Mouse (Mus musculus) intestine, postnatal 0 days (tissue): ENCODE data around the gene Pyy. TPM values are rescaled to one million over a fixed set of nuclear protein-coding genes. Genes with fewer than 3 reads are reported as not detected.
A peak's percentile ranks its signal among the peaks of the same experiment; 100 is the strongest.

Source experiments
- ATAC-seq: fragments of 200-750 bp; cut with Nextera tagmentation; 2 replicates; pipeline ENCODE4 v1.8.0; 2017; ENCODE audit warnings: mild to moderate bottlenecking, moderate TSS enrichment, moderate library complexity
- H3K27ac ChIP-seq: fragments of 300-500 bp; sonication (generic); 2 replicates; pipeline ENCODE4 v1.5.1; 2014; ENCODE audit warnings: mild to moderate bottlenecking, low read depth, low read length, moderate library complexity
- H3K27me3 ChIP-seq: fragments of 300-500 bp; sonication (generic); replicated peaks from 2 replicates; pipeline ENCODE4 v1.6.1; 2014; ENCODE audit warnings: low read length, mixed read lengths; ENCODE audit not compliant: control insufficient read depth, insufficient read depth
- H3K36me3 ChIP-seq: fragments of 300-500 bp; sonication (generic); 2 replicates; pipeline ENCODE4 v1.6.1; 2014; ENCODE audit warnings: mild to moderate bottlenecking, moderate library complexity; ENCODE audit not compliant: control insufficient read depth, insufficient read depth
- H3K4me1 ChIP-seq: fragments of 300-500 bp; sonication (generic); replicated peaks from 2 replicates; pipeline ENCODE4 v1.6.1; 2014; ENCODE audit warnings: antibody characterized with exemption, low read length, mixed read lengths; ENCODE audit not compliant: control insufficient read depth, insufficient read depth
- H3K4me2 ChIP-seq: fragments of 300-500 bp; sonication (generic); replicated peaks from 2 replicates; pipeline ENCODE4 v1.6.1; 2014; ENCODE audit warnings: low read depth, mild to moderate bottlenecking, moderate library complexity
- H3K4me3 ChIP-seq: fragments of 300-500 bp; sonication (generic); 2 replicates; pipeline ENCODE4 v1.5.1; 2014; ENCODE audit warnings: low read depth, low read length
- H3K9ac ChIP-seq: fragments of 300-500 bp; sonication (generic); 2 replicates; pipeline ENCODE4 v1.6.1; 2014; ENCODE audit warnings: mild to moderate bottlenecking, low read depth, low read length
- H3K9me3 ChIP-seq: fragments of 300-500 bp; sonication (generic); 2 replicates; pipeline ENCODE4 v1.6.1; 2016; ENCODE audit warnings: mixed run types; ENCODE audit not compliant: control insufficient read depth
- CTCF ChIP-seq: sonication (generic); IDR thresholded peaks from 2 replicates; pipeline ENCODE4 v1.5.1; 2016; ENCODE audit warnings: low read depth, mild to moderate bottlenecking, control low read depth, antibody characterized with exemption, moderate library complexity
- whole genome bisulfite sequencing: fragments of 180-500 bp; shearing (Covaris S2); extraction: QIAGEN DNeasy Blood & Tissue Kit; methylation state at CpG from one replicate; pipeline ENCODE4 v1.1.7; 2014; 5-methylcytosine and 5-hydroxymethylcytosine counted together
- polyA plus RNA-seq: library from polyadenylated mRNA; unstranded; fragments of >200 nt; fragmentation: Nextera tagmentation; extraction: Ambion mirVana; gene quantifications from 2 replicates; pipeline ENCODE4 v1.2.1, GENCODE M21; 2015

Gene Pyy
- polyA plus RNA-seq, 1 experiment from 2014 or later, result 192 TPM

- Histone ChIP-seq H3K27me3 (no peaks in the 10 kb centered on the region), H3K9me3 (no peaks in the 10 kb centered on the region), H3K36me3 (no peaks in the 10 kb centered on the region), H3K9ac (peak overlapping the region; percentile 41; the same call in 1 of the 2 replicates), H3K27ac (peak overlapping the region; percentile 35; the same call in 1 of the 2 replicates), H3K4me3 (peak overlapping the region; percentile 57), H3K4me1 (no peaks in the 10 kb centered on the region), H3K4me2 (peak overlapping the region; percentile 97)
- ATAC-seq, result peak; percentile 11; the same call in 1 of the 2 replicates
- TF ChIP-seq CTCF, result no peak
- WGBS, result under 1% methylated on average over 37 of the region's 39 CpGs
These were observed 20.4 kb downstream of the Pyy start for GRCm38 (mm10) chr11:102087081-102087751.

- Histone ChIP-seq H3K36me3 (no peaks in the 10 kb centered on the region), H3K4me3 (no peak overlapping the region), H3K9me3 (no peaks in the 10 kb centered on the region), H3K4me1 (no peaks in the 10 kb centered on the region), H3K9ac (no peak overlapping the region), H3K4me2 (no peak overlapping the region), H3K27ac (no peak overlapping the region), H3K27me3 (no peaks in the 10 kb centered on the region)
- no peak for ATAC-seq
- 0 out of 2 replicates have a peak, but pooled peaks have one; percentile 27 for TF ChIP-seq CTCF
- WGBS, result 24% methylated on average over 3 of the region's 3 CpGs
These were observed 21.3 kb downstream of the Pyy start for GRCm38 (mm10) chr11:102086331-102086730.

DNA sequence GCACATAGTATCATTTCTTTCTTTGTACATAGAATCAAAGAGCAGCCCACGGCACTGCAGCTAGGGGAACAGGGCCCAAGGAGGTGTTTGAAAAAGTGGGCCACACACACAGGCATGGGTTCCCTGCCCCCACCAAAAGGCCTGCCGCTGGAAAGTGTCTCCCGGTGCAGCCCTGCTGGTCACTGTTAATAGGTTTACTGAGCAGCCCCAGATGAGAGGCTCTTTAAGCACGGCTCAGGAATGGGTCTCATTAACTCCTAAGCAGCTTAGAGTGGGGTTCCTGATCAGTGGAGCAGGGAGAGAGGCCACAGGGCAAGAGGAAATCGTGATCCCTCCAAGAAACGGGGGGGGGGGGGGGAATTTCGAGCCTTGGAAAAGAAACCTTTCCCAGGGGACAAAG is 23.5 kb downstream of the Pyy start:
- no peak overlapping the region for H3K9ac ChIP-seq
- H3K9me3 ChIP-seq, result no peaks in the 10 kb centered on the region
- no peaks in the 10 kb centered on the region for H3K4me1 ChIP-seq
- WGBS, result 70% methylated on average over 7 of the region's 7 CpGs
- H3K27me3 ChIP-seq, result no peaks in the 10 kb centered on the region
- H3K4me3 ChIP-seq, result no peak overlapping the region
- TF ChIP-seq CTCF, result no peak
- H3K4me2 ChIP-seq, result no peak overlapping the region
- no peak overlapping the region for H3K27ac ChIP-seq
- no peaks in the 10 kb centered on the region for H3K36me3 ChIP-seq
- ATAC-seq, result no peak

GRCm38 (mm10) chr11:102083193-102083592 is 24.4 kb downstream of the Pyy start:
- no peaks in the 10 kb centered on the region for H3K4me1 ChIP-seq
- no peak for TF ChIP-seq CTCF

GRCm38 (mm10) chr11:102082322-102082721 is 25.3 kb downstream of the Pyy start:
- no peaks in the 10 kb centered on the region for H3K36me3 ChIP-seq
- H3K4me3 ChIP-seq, result peak overlapping the region; percentile 23
- peak overlapping the region; percentile 62 for H3K4me2 ChIP-seq
- no peak overlapping the region for H3K9ac ChIP-seq
- no peak overlapping the region for H3K27ac ChIP-seq
- no peaks in the 10 kb centered on the region for H3K27me3 ChIP-seq
- H3K9me3 ChIP-seq, result no peaks in the 10 kb centered on the region
- peak; percentile 47 for ATAC-seq
- H3K4me1 ChIP-seq, result no peaks in the 10 kb centered on the region
- WGBS, result under 1% methylated on average over 18 of the region's 18 CpGs
- TF ChIP-seq CTCF, result peak; percentile 15; the same call in 1 of the 2 replicates

More at GRCm38 (mm10) chr11:102083193-102083592, 24.4 kb downstream of the Pyy start:
- H3K27ac ChIP-seq, result no peak overlapping the region
- no peaks in the 10 kb centered on the region for H3K27me3 ChIP-seq
- H3K9me3 ChIP-seq, result no peaks in the 10 kb centered on the region
- WGBS, result 54% methylated on average over 4 of the region's 4 CpGs
- no peak for ATAC-seq
- no peak overlapping the region; the same call in 1 of the 2 replicates for H3K4me2 ChIP-seq
- H3K4me3 ChIP-seq, result no peak overlapping the region
- no peaks in the 10 kb centered on the region for H3K36me3 ChIP-seq
- H3K9ac ChIP-seq, result no peak overlapping the region

- H3K9me3 ChIP-seq, result no peaks in the 10 kb centered on the region
- ATAC-seq, result no peak
- H3K4me3 ChIP-seq, result no peak overlapping the region
- H3K4me1 ChIP-seq, result no peaks in the 10 kb centered on the region
- no peak overlapping the region for H3K27ac ChIP-seq
- no peak overlapping the region for H3K4me2 ChIP-seq
- 75% methylated on average over 14 of the region's 14 CpGs for WGBS
- H3K9ac ChIP-seq, result no peak overlapping the region
- no peaks in the 10 kb centered on the region for H3K27me3 ChIP-seq
- no peaks in the 10 kb centered on the region for H3K36me3 ChIP-seq
- TF ChIP-seq CTCF, result no peak
These were observed 33.9 kb downstream of the Pyy start for GRCm38 (mm10) chr11:102073722-102074121.
